Mouse (Mus musculus) gastrocnemius, postnatal 36 days (tissue): ENCODE results near the gene Pex7. TPM values are rescaled to one million over a fixed set of nuclear protein-coding genes. Genes with fewer than 3 reads are reported as not detected.

Experiments used
- DNase-seq, 2 experiments: peaks; one replicate each; pipeline ENCODE4 v3.0.0; 2022
- intact Hi-C: fragments of 180-260 bp; cut with DNase I; formaldehyde crosslinking; loops from one replicate; pipeline ENCODE4 v1.15.1; 2025
- total RNA-seq, 2 experiments: library from RNA; stranded (reverse); gene quantifications; 2 replicates each; pipeline ENCODE4 v1.2.3; 2021

Gene Pex7
- total RNA-seq, 2 experiments from 2014 or later = 18.2 to 20.0 TPM

DNA sequence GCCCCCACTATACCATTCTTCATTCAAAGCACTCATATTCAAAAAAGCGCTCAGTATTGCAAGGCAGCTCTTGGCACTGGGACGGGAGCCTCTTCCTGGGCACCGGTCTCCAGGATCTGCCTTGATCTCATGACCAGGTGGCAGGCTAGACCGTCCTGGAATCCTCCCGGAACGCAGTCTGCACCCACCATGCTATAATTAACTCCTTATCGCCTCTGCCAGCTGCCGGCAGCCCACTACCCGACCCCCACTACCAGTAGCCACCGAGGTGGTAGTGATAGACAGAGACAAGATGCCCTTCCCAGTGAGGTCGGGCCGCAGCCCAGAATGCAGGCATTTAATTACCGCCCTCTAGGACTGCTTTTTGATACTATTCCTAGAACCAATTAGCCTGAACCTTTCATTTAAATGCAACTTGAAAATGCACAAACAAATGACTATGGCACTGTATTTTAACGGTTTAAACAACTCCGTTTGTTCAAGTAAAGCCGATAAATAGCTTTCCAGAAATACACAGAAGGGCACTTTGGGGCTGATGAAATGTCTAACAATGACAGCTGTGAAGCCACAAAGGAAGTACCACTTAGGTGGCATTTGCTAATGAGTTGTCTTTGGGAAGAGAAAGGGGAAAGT lies 88.7 kb downstream of the Pex7 start:
- intact Hi-C loops = no loop called here

DNA sequence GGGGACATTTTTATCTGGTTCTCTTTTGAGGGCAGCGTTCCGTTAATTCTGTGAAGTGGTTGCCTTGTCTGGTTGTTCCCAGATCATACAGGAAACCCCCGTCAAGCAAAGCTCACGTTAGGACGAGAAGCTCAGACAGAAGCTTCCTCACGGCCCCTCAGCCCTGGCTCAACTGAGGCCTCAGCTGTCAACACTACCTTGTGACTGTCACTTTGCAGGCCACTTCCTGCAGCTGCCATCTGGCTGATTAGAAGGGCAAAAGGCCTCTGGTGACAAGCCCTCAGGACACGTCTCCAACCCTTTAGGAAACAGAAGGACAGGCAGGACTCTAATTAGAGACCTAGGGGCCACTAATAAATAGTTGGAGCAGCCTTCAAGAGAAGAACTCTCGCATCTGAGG lies 92.1 kb downstream of the Pex7 start:
- no peak for DNase-seq
- intact Hi-C loops = no loop called here

More for the DNA sequence above, 88.7 kb downstream of the Pex7 start:
- no peak for DNase-seq

DNA sequence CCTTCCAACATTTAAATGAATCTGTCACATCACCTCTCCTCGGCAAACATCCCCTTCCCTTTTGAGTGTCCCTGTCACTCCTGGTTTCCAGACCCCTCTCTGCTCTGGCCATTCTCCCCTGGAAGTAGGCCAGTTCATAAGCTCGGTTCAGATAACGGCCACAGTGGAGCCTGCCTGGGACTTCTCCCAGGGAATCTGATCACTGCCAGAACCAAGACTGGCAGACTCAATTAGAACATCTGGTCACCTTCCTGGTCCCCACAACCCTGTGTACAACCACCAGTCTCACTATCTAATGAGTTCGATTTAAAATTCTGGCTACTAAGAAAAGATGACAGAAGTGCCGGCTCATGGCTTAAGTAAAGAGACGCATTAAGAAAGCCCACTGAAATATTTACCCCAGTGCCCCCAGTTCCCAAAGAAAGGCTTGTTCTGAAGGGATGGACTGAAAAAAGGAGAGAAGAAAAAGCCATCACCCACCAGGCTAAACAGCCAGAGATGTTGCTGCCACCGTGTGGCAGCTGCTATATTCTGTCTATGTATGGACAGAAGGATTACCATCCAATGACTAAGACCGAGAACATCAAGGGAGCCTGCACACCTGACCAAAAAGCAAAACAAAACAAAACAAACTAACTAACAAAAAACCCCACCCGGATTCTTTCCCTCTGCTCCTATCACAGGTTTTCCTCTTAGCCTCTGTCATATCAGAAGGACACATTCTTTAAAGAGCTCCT lies 95.9 kb downstream of the Pex7 start:
- no peak for DNase-seq
- intact Hi-C loops = no loop called here

DNA sequence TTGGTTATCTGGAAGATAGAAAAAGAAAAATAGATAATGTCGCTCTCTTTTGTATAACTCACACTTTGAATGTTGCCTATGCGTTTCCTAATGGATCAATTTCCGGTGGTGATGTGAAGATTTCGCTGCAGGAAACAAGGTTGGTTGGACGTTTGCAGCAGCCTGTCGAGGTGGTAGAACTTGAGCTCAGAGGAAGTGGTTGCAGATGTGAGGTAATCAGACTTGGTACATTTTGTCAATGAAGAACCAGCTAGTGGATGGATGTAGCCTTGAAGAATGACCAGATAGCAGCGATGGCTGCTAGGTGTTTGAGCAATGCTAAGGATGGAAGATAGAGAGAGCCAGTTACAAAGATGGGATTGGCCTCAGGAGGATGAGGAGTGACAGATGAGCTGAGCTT lies 102.7 kb downstream of the Pex7 start:
- DNase-seq = no peak
- intact Hi-C loops = no loop called here

Other genes with a start within 250 kb of the Pex7 start
- not detected for gene Il20ra, start 195.1 kb downstream of the Pex7 start, total RNA-seq
- gene Slc35d3, start 56.2 kb downstream of the Pex7 start, total RNA-seq = not detected
- 1 to 10 TPM; 6.3 to 6.7 TPM for gene Map3k5, start 26.8 kb upstream of the Pex7 start, total RNA-seq
- gene Map7, start 240.8 kb upstream of the Pex7 start, total RNA-seq = 1 to 10 TPM; 2.4 to 4.2 TPM